Mouse (Mus musculus): ENCODE data around the gene Itpkb.

DNA sequence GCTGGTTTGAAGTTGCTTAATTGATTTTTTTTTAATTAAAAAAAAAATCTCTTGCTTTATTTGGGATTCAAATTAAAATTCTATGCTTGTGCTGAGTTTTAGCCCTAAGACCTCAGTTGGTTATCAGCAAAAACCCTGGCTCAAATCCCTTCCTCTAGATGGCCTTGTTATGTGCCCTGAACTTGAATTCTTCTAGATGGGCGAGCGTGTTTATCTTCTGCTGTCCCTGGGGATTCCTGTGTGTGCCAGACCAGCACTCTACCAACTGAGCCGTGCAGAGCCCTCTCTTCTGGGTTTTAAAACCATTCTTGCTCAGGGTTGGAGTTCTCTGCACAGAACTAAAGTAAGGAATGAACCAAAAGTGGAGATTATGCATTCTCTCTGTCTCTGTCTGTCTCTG lies 22.0 kb downstream of the Itpkb start:
- TF ChIP-seq CTCF (IDR thresholded peaks at IDR 0.05; ENCODE audit: low read depth, low read length) (no peak), POLR2A (IDR thresholded peaks at IDR 0.05; ENCODE audit: borderline replicate concordance, low read depth, low read length) (no peak)
